Mouse (Mus musculus) myocyte (in vitro differentiated cells): Measurements from ENCODE around the gene Pp2d1.

Source experiments
- E2F4 ChIP-seq: IDR thresholded peaks from one replicate; pipeline ENCODE4 v1.6.1; 2011; ENCODE audit warnings: mild to moderate bottlenecking, control low read depth, moderate library complexity; ENCODE audit not compliant: insufficient read depth
- MAX ChIP-seq: IDR thresholded peaks from one replicate; pipeline ENCODE4 v1.6.1; 2011; ENCODE audit warnings: low read depth, mild to moderate bottlenecking, control low read depth
- MYOD1 ChIP-seq, 3 experiments: IDR thresholded peaks; one replicate each; pipeline ENCODE4 v1.6.1; 2011; ENCODE audit warnings: control low read depth in 2 of 3, low read depth in 2 of 3, mild to moderate bottlenecking in 2 of 3, moderate library complexity in 1 of 3; ENCODE audit not compliant: insufficient read length in 2 of 3, control insufficient read depth in 1 of 3
- POLR2A ChIP-seq: IDR thresholded peaks from one replicate; pipeline ENCODE4 v1.6.1; 2011; ENCODE audit warnings: low read depth, mild to moderate bottlenecking, control low read depth, moderate library complexity; ENCODE audit not compliant: insufficient read length
- REST ChIP-seq: IDR thresholded peaks from one replicate; pipeline ENCODE4 v1.6.1; 2011; ENCODE audit warnings: mild to moderate bottlenecking, control low read depth, moderate library complexity; ENCODE audit not compliant: insufficient read depth, insufficient read length
- TCF12 ChIP-seq: IDR thresholded peaks from one replicate; pipeline ENCODE4 v1.6.1; 2011; ENCODE audit warnings: mild to moderate bottlenecking, control low read depth; ENCODE audit not compliant: poor library complexity, insufficient read depth, severe bottlenecking

DNA sequence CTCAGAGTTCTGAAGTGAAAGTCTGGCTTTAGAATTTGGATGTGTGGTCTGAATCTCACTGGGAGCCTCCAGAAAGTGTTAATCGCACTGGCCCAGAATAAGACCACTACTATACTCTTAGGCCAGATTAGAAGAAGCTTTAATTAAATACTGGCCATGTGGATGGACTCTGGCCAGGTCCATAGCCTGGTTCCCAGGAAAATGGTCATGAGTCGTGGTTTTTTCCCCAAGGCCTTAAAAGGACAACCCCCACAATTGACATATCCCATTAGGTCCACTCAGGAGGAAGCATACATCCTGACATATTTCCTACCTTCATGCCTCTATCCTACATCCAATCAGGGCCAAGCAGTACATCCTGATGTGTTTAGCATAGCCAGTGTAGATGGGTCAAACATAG lies 37.9 kb upstream of the Pp2d1 start:
- TF ChIP-seq MAX (no peak), E2F4 (no peak), MYOD1 (IDR thresholded peaks at IDR 0.05; ENCODE audit: control insufficient read depth in 1 of 3, insufficient read length in 2 of 3, low read depth in 2 of 3) (no peak), POLR2A (no peak), REST (no peak), TCF12 (no peak)
